ENCODE assay signal across 23 mouse cellular contexts in the genomic region with DNA sequence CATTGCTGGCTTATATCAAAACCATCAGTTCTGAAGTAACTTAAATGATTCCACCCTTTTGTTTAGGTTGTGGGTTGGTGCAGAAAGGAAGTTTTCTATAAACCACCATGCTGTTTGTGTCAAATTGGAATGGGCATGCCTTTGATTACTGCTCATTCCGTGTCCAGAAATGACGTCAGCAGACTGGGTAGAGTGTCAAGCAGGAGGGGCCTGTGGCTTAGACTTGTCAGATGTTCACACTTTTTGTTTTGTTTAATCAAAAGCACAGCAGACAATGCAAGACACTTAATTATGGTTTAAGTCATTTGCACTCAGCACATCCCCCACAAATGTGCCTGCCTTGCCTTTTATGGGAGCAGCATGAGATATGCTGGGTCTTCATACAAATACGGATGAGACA.
A peak's percentile ranks its signal among the peaks of the same experiment; 100 is the strongest.
DNase-seq lines count a peak whose midpoint lies in the region; ATAC-seq lines count a peak whose summit lies in the region.
"Had no signal": no experiment of that assay in that cellular context is flagged by ENCODE, and none has a peak within 500 bp of the region (broad histone marks: within the 10 kb centered on the region; RNA-seq: fewer than 3 reads in every experiment).

No protein-coding gene starts in this region.

- H3K4me3 ChIP-seq in embryonic facial prominence, embryonic 14.5 days (ENCODE audit: low read depth, low read length) = no peak overlapping the region
- no peak overlapping the region for H3K4me3 ChIP-seq in embryonic facial prominence, embryonic 10.5 days
- no peak overlapping the region for H3K4me3 ChIP-seq in forebrain, embryonic 13.5 days
- H3K4me3 ChIP-seq in forebrain, embryonic 15.5 days = no peak overlapping the region
- H3K4me3 ChIP-seq in forebrain, embryonic 16.5 days (replicated peaks; ENCODE audit: low read length) = no peak overlapping the region
- no peak overlapping the region for H3K4me3 ChIP-seq in forebrain, embryonic 10.5 days
- H3K4me3 ChIP-seq: embryonic facial prominence, embryonic 12.5 days; embryonic facial prominence, embryonic 15.5 days; erythroblast, embryonic 14.5 days; gastrocnemius, adult 2 months had no signal

- no peaks in the 10 kb centered on the region for H3K4me1 ChIP-seq in embryonic facial prominence, embryonic 14.5 days (ENCODE audit: control insufficient read depth, insufficient read depth, low read length)
- 0 out of 2 replicates have a peak, but pooled peaks cover 3% of the 10 kb centered on the region for H3K4me1 ChIP-seq in embryonic facial prominence, embryonic 10.5 days
- H3K4me1 ChIP-seq in forebrain, embryonic 13.5 days = 0 out of 2 replicates have a peak, but pooled peaks cover 7% of the 10 kb centered on the region
- no peaks in the 10 kb centered on the region for H3K4me1 ChIP-seq in forebrain, embryonic 15.5 days
- H3K4me1 ChIP-seq in forebrain, embryonic 16.5 days (replicated peaks; ENCODE audit: control insufficient read depth, insufficient read depth, low read length) = no peaks in the 10 kb centered on the region
- H3K4me1 ChIP-seq in forebrain, embryonic 10.5 days = peaks cover 12% of the 10 kb centered on the region
- H3K4me1 ChIP-seq: embryonic facial prominence, embryonic 12.5 days; embryonic facial prominence, embryonic 15.5 days had no signal

- no peaks in the 10 kb centered on the region for H3K36me3 ChIP-seq in embryonic facial prominence, embryonic 14.5 days (ENCODE audit: control insufficient read depth, insufficient read depth, low read length)
- no peaks in the 10 kb centered on the region for H3K36me3 ChIP-seq in embryonic facial prominence, embryonic 10.5 days (replicated peaks)
- H3K36me3 ChIP-seq in forebrain, embryonic 13.5 days (ENCODE audit: poor library complexity, severe bottlenecking) = no peaks in the 10 kb centered on the region
- no peaks in the 10 kb centered on the region for H3K36me3 ChIP-seq in forebrain, embryonic 15.5 days
- no peaks in the 10 kb centered on the region for H3K36me3 ChIP-seq in forebrain, embryonic 16.5 days (ENCODE audit: control insufficient read depth, insufficient read depth)
- H3K36me3 ChIP-seq in forebrain, embryonic 10.5 days (replicated peaks) = no peaks in the 10 kb centered on the region
- H3K36me3 ChIP-seq: embryonic facial prominence, embryonic 12.5 days; embryonic facial prominence, embryonic 15.5 days had no signal

- no peaks in the 10 kb centered on the region for H3K9me3 ChIP-seq in embryonic facial prominence, embryonic 14.5 days (ENCODE audit: control insufficient read depth, low read length)
- no peaks in the 10 kb centered on the region for H3K9me3 ChIP-seq in embryonic facial prominence, embryonic 10.5 days
- H3K9me3 ChIP-seq in forebrain, embryonic 13.5 days (replicated peaks) = no peaks in the 10 kb centered on the region
- H3K9me3 ChIP-seq in forebrain, embryonic 15.5 days = no peaks in the 10 kb centered on the region
- H3K9me3 ChIP-seq in forebrain, embryonic 16.5 days (ENCODE audit: control insufficient read depth, low read length) = no peaks in the 10 kb centered on the region
- no peaks in the 10 kb centered on the region for H3K9me3 ChIP-seq in forebrain, embryonic 10.5 days
- H3K9me3 ChIP-seq: embryonic facial prominence, embryonic 12.5 days; embryonic facial prominence, embryonic 15.5 days had no signal

- peak; percentile 71 for DNase-seq in embryonic facial prominence, embryonic 14.5 days (ENCODE audit: low spot score)
- no peak for DNase-seq in embryonic facial prominence, embryonic 10.5 days (ENCODE audit: low spot score)
- no peak for DNase-seq in forebrain, embryonic 10.5 days (ENCODE audit: extremely low spot score, low spot score)
- peak; percentile 12 for DNase-seq in CD4-positive helper T cell, adult 2 months (ENCODE audit: low read depth, low spot score)
- DNase-seq in adrenal gland, postnatal 36 days = no peak
- DNase-seq: adrenal gland, adult 2 months; adrenal gland, postnatal 10 days; adrenal gland, postnatal 25 days; B cell, adult 2 months; cerebellum, adult 11 months; cerebellum, adult 18-20 months; cerebellum, adult 8-10 months; cerebellum, adult 9-11 months; cerebellum, postnatal 14 days; cerebellum, postnatal 36 days; embryo, embryonic 11 days; gastrocnemius, adult 2 months had no signal

- 44% methylated on average over 3 of the region's 3 CpGs for WGBS in embryonic facial prominence, embryonic 14.5 days
- WGBS in embryonic facial prominence, embryonic 10.5 days = 68% methylated on average over 3 of the region's 3 CpGs
- 30% methylated on average over 3 of the region's 3 CpGs for WGBS in forebrain, embryonic 13.5 days
- WGBS in forebrain, embryonic 15.5 days = 26% methylated on average over 3 of the region's 3 CpGs
- WGBS in forebrain, embryonic 16.5 days = 23% methylated on average over 3 of the region's 3 CpGs
- WGBS in forebrain, embryonic 10.5 days = 59% methylated on average over 3 of the region's 3 CpGs

- no peaks in the 10 kb centered on the region for H3K27me3 ChIP-seq in embryonic facial prominence, embryonic 14.5 days (replicated peaks; ENCODE audit: control insufficient read depth, insufficient read depth, low read length)
- H3K27me3 ChIP-seq in embryonic facial prominence, embryonic 10.5 days (replicated peaks; ENCODE audit: low read depth, poor library complexity, severe bottlenecking) = no peaks in the 10 kb centered on the region
- no peaks in the 10 kb centered on the region for H3K27me3 ChIP-seq in forebrain, embryonic 13.5 days
- no peaks in the 10 kb centered on the region for H3K27me3 ChIP-seq in forebrain, embryonic 15.5 days
- H3K27me3 ChIP-seq in forebrain, embryonic 16.5 days (replicated peaks; ENCODE audit: control insufficient read depth, insufficient read depth, low read length) = no peaks in the 10 kb centered on the region
- H3K27me3 ChIP-seq in forebrain, embryonic 10.5 days (ENCODE audit: poor library complexity, severe bottlenecking) = no peaks in the 10 kb centered on the region
- H3K27me3 ChIP-seq: embryonic facial prominence, embryonic 12.5 days; embryonic facial prominence, embryonic 15.5 days had no signal

- no peak overlapping the region for H3K9ac ChIP-seq in embryonic facial prominence, embryonic 14.5 days (ENCODE audit: low read depth, low read length)
- no peak overlapping the region for H3K9ac ChIP-seq in forebrain, embryonic 13.5 days
- no peak overlapping the region for H3K9ac ChIP-seq in forebrain, embryonic 15.5 days (replicated peaks)
- H3K9ac ChIP-seq in forebrain, embryonic 16.5 days (replicated peaks; ENCODE audit: low read depth, low read length) = no peak overlapping the region
- H3K9ac ChIP-seq: embryonic facial prominence, embryonic 12.5 days; embryonic facial prominence, embryonic 15.5 days had no signal

- no peak overlapping the region for H3K27ac ChIP-seq in embryonic facial prominence, embryonic 14.5 days (replicated peaks; ENCODE audit: low read depth, low read length)
- no peak overlapping the region for H3K27ac ChIP-seq in embryonic facial prominence, embryonic 10.5 days (replicated peaks)
- H3K27ac ChIP-seq in forebrain, embryonic 13.5 days = no peak overlapping the region
- no peak overlapping the region for H3K27ac ChIP-seq in forebrain, embryonic 15.5 days (replicated peaks)
- H3K27ac ChIP-seq in forebrain, embryonic 16.5 days (ENCODE audit: low read length) = no peak overlapping the region
- H3K27ac ChIP-seq in forebrain, embryonic 10.5 days = no peak overlapping the region
- H3K27ac ChIP-seq: embryonic facial prominence, embryonic 12.5 days; embryonic facial prominence, embryonic 15.5 days; gastrocnemius, adult 2 months had no signal

- peak; percentile 30; the same call in 1 of the 2 replicates for ATAC-seq in embryonic facial prominence, embryonic 14.5 days (ENCODE audit: low read depth)
- ATAC-seq in forebrain, embryonic 13.5 days = peak; percentile 45; the same call in 1 of the 2 replicates
- ATAC-seq in forebrain, embryonic 15.5 days (replicated peaks) = no peak
- ATAC-seq in forebrain, embryonic 16.5 days = peak; percentile 28; the same call in 1 of the 2 replicates

- H3K4me2 ChIP-seq in embryonic facial prominence, embryonic 14.5 days (ENCODE audit: low read depth, low read length) = no peak overlapping the region
- no peak overlapping the region for H3K4me2 ChIP-seq in forebrain, embryonic 13.5 days
- H3K4me2 ChIP-seq in forebrain, embryonic 15.5 days (replicated peaks) = no peak overlapping the region
- H3K4me2 ChIP-seq in forebrain, embryonic 16.5 days (ENCODE audit: low read length) = no peak overlapping the region
- H3K4me2 ChIP-seq: embryonic facial prominence, embryonic 12.5 days; embryonic facial prominence, embryonic 15.5 days had no signal

Comparison
In these comparisons a context has a peak if more than half of its experiments do, and no peak if none do; other contexts are left out.
1. DNase-seq: peak in embryonic facial prominence, embryonic 14.5 days (single experiment) and CD4-positive helper T cell, adult 2 months (single experiment); none in embryonic facial prominence, embryonic 10.5 days (single experiment), forebrain, embryonic 10.5 days (single experiment) and adrenal gland, postnatal 36 days (0 of 2).